Mouse (Mus musculus) c-Kit-positive CD71-negative TER-119-negative erythroid progenitor cells, embryonic 14.5 days (primary cell): ENCODE measurements around the gene Aanat.
"Not testable (repeated sequence)": the region's sequence is repeated elsewhere in the genome, so short reads cannot be mapped to it uniquely, and the experiment has no call there.

Experiments
- DNase-seq: peaks from one replicate; pipeline ENCODE4 v3.0.0-alpha.2; 2013; ENCODE audit warnings: low read depth

Gene Aanat

GRCm38 (mm10) chr11:116611168-116611567 is 24.9 kb downstream of the Aanat start:
- DNase-seq, result not testable (repeated sequence)

- DNase-seq, result no peak
Measured at GRCm38 (mm10) chr11:116611883-116612282, 25.7 kb downstream of the Aanat start.

GRCm38 (mm10) chr11:116612554-116612953 is 26.3 kb downstream of the Aanat start:
- no peak for DNase-seq

GRCm38 (mm10) chr11:116613234-116613633 is 27.0 kb downstream of the Aanat start:
- DNase-seq, result no peak

- no peak for DNase-seq
Measured at GRCm38 (mm10) chr11:116615735-116616437, 29.7 kb downstream of the Aanat start.

GRCm38 (mm10) chr11:116616438-116617118 is 30.3 kb downstream of the Aanat start:
- DNase-seq, result no peak

GRCm38 (mm10) chr11:116617641-116618040 is 31.4 kb downstream of the Aanat start:
- DNase-seq, result no peak

GRCm38 (mm10) chr11:116618666-116619065 is 32.4 kb downstream of the Aanat start:
- DNase-seq, result no peak

- DNase-seq, result no peak
Measured at GRCm38 (mm10) chr11:116619156-116619555, 32.9 kb downstream of the Aanat start.

GRCm38 (mm10) chr11:116619561-116619960 is 33.3 kb downstream of the Aanat start:
- DNase-seq, result no peak

GRCm38 (mm10) chr11:116620073-116620472 is 33.8 kb downstream of the Aanat start:
- DNase-seq, result no peak

GRCm38 (mm10) chr11:116620559-116621253 is 34.5 kb downstream of the Aanat start:
- no peak for DNase-seq

- DNase-seq, result no peak
Measured at GRCm38 (mm10) chr11:116621258-116621704, 35.0 kb downstream of the Aanat start.

GRCm38 (mm10) chr11:116623281-116624124 is 37.3 kb downstream of the Aanat start:
- DNase-seq, result no peak

- no peak for DNase-seq
Measured at GRCm38 (mm10) chr11:116624131-116624832, 38.0 kb downstream of the Aanat start.

- DNase-seq, result no peak
Measured at GRCm38 (mm10) chr11:116625081-116626000, 39.1 kb downstream of the Aanat start.

GRCm38 (mm10) chr11:116626299-116627071 is 40.3 kb downstream of the Aanat start, which contains the start of gene Rhbdf2:
TSS of gene Rhbdf2 (minus strand) at chr11:116627019.
- no peak for DNase-seq

- no peak for DNase-seq
Measured at GRCm38 (mm10) chr11:116627072-116628020, 41.1 kb downstream of the Aanat start.
